Mouse (Mus musculus) liver, embryonic 12.5 days (tissue): ENCODE measurements around the gene Camk2n2. TPM values are rescaled to one million over a fixed set of nuclear protein-coding genes. Genes with fewer than 3 reads are reported as not detected.

Experiments
- ATAC-seq: fragments of 200-750 bp; cut with Nextera tagmentation; 2 replicates; pipeline ENCODE4 v1.8.0; 2017; ENCODE audit warnings: moderate number of reproducible peaks, mild to moderate bottlenecking, moderate library complexity
- H3K27ac ChIP-seq: fragments of 300-500 bp; sonication (generic); 2 replicates; pipeline ENCODE4 v1.5.1; 2016; ENCODE audit warnings: mild to moderate bottlenecking
- H3K27me3 ChIP-seq: fragments of 300-500 bp; sonication (generic); replicated peaks from 2 replicates; pipeline ENCODE4 v1.6.1; 2016; ENCODE audit warnings: mild to moderate bottlenecking, moderate library complexity
- H3K36me3 ChIP-seq: fragments of 300-500 bp; sonication (generic); 2 replicates; pipeline ENCODE4 v1.6.1; 2016; ENCODE audit warnings: mild to moderate bottlenecking, moderate library complexity
- H3K4me1 ChIP-seq: fragments of 300-500 bp; sonication (generic); 2 replicates; pipeline ENCODE4 v1.6.1; 2016
- H3K4me2 ChIP-seq: fragments of 300-500 bp; sonication (generic); 2 replicates; pipeline ENCODE4 v1.6.1; 2016; ENCODE audit warnings: mild to moderate bottlenecking, moderate library complexity
- H3K4me3 ChIP-seq: fragments of 300-500 bp; sonication (generic); 2 replicates; pipeline ENCODE4 v1.5.1; 2016; ENCODE audit warnings: mild to moderate bottlenecking, moderate library complexity
- H3K9ac ChIP-seq: fragments of 300-500 bp; sonication (generic); 2 replicates; pipeline ENCODE4 v1.6.1; 2016; ENCODE audit warnings: mild to moderate bottlenecking, moderate library complexity
- H3K9me3 ChIP-seq: fragments of 300-500 bp; sonication (generic); replicated peaks from 2 replicates; pipeline ENCODE4 v1.6.1; 2016; ENCODE audit warnings: mild to moderate bottlenecking, moderate library complexity
- WGBS: fragments of 180-500 bp; shearing (Covaris S2); methylation state at CpG from one replicate; pipeline ENCODE4 v1.1.7; 2016; ENCODE audit not compliant: insufficient replicate concordance; 5-methylcytosine and 5-hydroxymethylcytosine counted together
- polyA plus RNA-seq: library from polyadenylated mRNA; unstranded; fragments of >200 nt; fragmentation: Nextera tagmentation; extraction: Ambion mirVana; gene quantifications from 2 replicates; pipeline ENCODE4 v1.2.1, GENCODE M21; 2016

Gene Camk2n2
- polyA plus RNA-seq, 1 experiment from 2014 or later: 0.61 TPM

- Histone ChIP-seq H3K27me3 (peaks cover 11% of the 10 kb centered on the region; the same call in 1 of the 2 replicates), H3K27ac (no peak overlapping the region), H3K9ac (no peak overlapping the region), H3K9me3 (no peaks in the 10 kb centered on the region), H3K36me3 (peaks cover 50% of the 10 kb centered on the region), H3K4me3 (no peak overlapping the region), H3K4me2 (no peak overlapping the region), H3K4me1 (peaks cover 7% of the 10 kb centered on the region)
- 80% methylated on average over 9 of the region's 9 CpGs for WGBS
- ATAC-seq: no peak; the same call in 1 of the 2 replicates
These were observed 16.4 kb downstream of the Camk2n2 start for GRCm38 (mm10) chr16:20604705-20605104.

GRCm38 (mm10) chr16:20600511-20600910 lies 20.6 kb downstream of the Camk2n2 start:
- WGBS: 68% methylated on average over 5 of the region's 5 CpGs

GRCm38 (mm10) chr16:20596687-20597441 lies 24.2 kb downstream of the Camk2n2 start:
- WGBS: 51% methylated on average over 7 of the region's 7 CpGs
- no peaks in the 10 kb centered on the region for H3K36me3 ChIP-seq
- ATAC-seq: no peak

More at GRCm38 (mm10) chr16:20600511-20600910, 20.6 kb downstream of the Camk2n2 start:
- H3K27me3 ChIP-seq: peaks cover 25% of the 10 kb centered on the region; the same call in 1 of the 2 replicates
- no peak overlapping the region for H3K4me2 ChIP-seq
- no peak overlapping the region for H3K9ac ChIP-seq
- H3K4me1 ChIP-seq: peaks cover 20% of the 10 kb centered on the region
- no peaks in the 10 kb centered on the region for H3K9me3 ChIP-seq
- no peak overlapping the region for H3K27ac ChIP-seq
- H3K4me3 ChIP-seq: no peak overlapping the region
- H3K36me3 ChIP-seq: peaks cover 18% of the 10 kb centered on the region
- ATAC-seq: no peak

GRCm38 (mm10) chr16:20595737-20596136 lies 25.4 kb downstream of the Camk2n2 start:
- H3K4me3 ChIP-seq: no peak overlapping the region
- H3K36me3 ChIP-seq: no peaks in the 10 kb centered on the region
- peaks cover 47% of the 10 kb centered on the region for H3K4me1 ChIP-seq
- no peaks in the 10 kb centered on the region for H3K9me3 ChIP-seq
- 48% methylated on average over 4 of the region's 4 CpGs for WGBS
- peak overlapping the region; percentile 59; the same call in 1 of the 2 replicates for H3K27ac ChIP-seq
- H3K9ac ChIP-seq: no peak overlapping the region
- peak overlapping the region; percentile 50 for H3K4me2 ChIP-seq
- peak; percentile 45 for ATAC-seq
- H3K27me3 ChIP-seq: peaks cover 57% of the 10 kb centered on the region

More at GRCm38 (mm10) chr16:20596687-20597441, 24.2 kb downstream of the Camk2n2 start:
- Histone ChIP-seq H3K27me3 (peaks cover 53% of the 10 kb centered on the region), H3K9ac (no peak overlapping the region), H3K4me2 (no peak overlapping the region), H3K4me1 (peaks cover 39% of the 10 kb centered on the region), H3K27ac (no peak overlapping the region), H3K9me3 (no peaks in the 10 kb centered on the region), H3K4me3 (no peak overlapping the region)

- Histone ChIP-seq H3K36me3 (no peaks in the 10 kb centered on the region), H3K4me3 (peak overlapping the region; percentile 4; the same call in 1 of the 2 replicates), H3K27ac (peak overlapping the region; percentile 59; the same call in 1 of the 2 replicates), H3K9ac (0 out of 2 replicates have a peak overlapping the region, but pooled peaks have one; percentile 24), H3K27me3 (peaks cover 60% of the 10 kb centered on the region), H3K4me2 (peak overlapping the region; percentile 50), H3K4me1 (peaks cover 52% of the 10 kb centered on the region), H3K9me3 (no peaks in the 10 kb centered on the region)
- 28% methylated on average over 7 of the region's 7 CpGs for WGBS
- ATAC-seq: peak; percentile 88
These were observed 25.9 kb downstream of the Camk2n2 start for GRCm38 (mm10) chr16:20595060-20595673.

- 5% methylated on average over 48 of the region's 48 CpGs for WGBS
- Histone ChIP-seq H3K4me1 (peaks cover 50% of the 10 kb centered on the region), H3K4me3 (peak overlapping the region; percentile 50), H3K9me3 (no peaks in the 10 kb centered on the region), H3K27ac (no peak overlapping the region), H3K4me2 (peak overlapping the region; percentile 76), H3K36me3 (no peaks in the 10 kb centered on the region), H3K9ac (no peak overlapping the region), H3K27me3 (peaks cover 82% of the 10 kb centered on the region)
- no peak for ATAC-seq
These were observed 29.9 kb downstream of the Camk2n2 start for GRCm38 (mm10) chr16:20591076-20591705.

- no peaks in the 10 kb centered on the region for H3K36me3 ChIP-seq
- peak overlapping the region; percentile 76 for H3K4me2 ChIP-seq
- 0 out of 2 replicates have a peak, but pooled peaks have one; percentile 8 for ATAC-seq
- peak overlapping the region; percentile 50 for H3K4me3 ChIP-seq
- peaks cover 45% of the 10 kb centered on the region for H3K4me1 ChIP-seq
- peaks cover 84% of the 10 kb centered on the region for H3K27me3 ChIP-seq
- WGBS: 4% methylated on average over 17 of the region's 17 CpGs
- H3K27ac ChIP-seq: no peak overlapping the region
- H3K9ac ChIP-seq: no peak overlapping the region
- H3K9me3 ChIP-seq: no peaks in the 10 kb centered on the region
These were observed 30.4 kb downstream of the Camk2n2 start for GRCm38 (mm10) chr16:20590680-20591038.

GRCm38 (mm10) chr16:20589939-20590679 lies 31.0 kb downstream of the Camk2n2 start:
- no peak for ATAC-seq
- H3K36me3 ChIP-seq: no peaks in the 10 kb centered on the region
- H3K4me3 ChIP-seq: peak overlapping the region; percentile 50
- H3K27me3 ChIP-seq: peaks cover 89% of the 10 kb centered on the region
- WGBS: under 1% methylated on average over 39 of the region's 39 CpGs
- H3K27ac ChIP-seq: no peak overlapping the region
- peaks cover 39% of the 10 kb centered on the region for H3K4me1 ChIP-seq
- H3K4me2 ChIP-seq: peak overlapping the region; percentile 76
- no peaks in the 10 kb centered on the region for H3K9me3 ChIP-seq
- H3K9ac ChIP-seq: peak overlapping the region; percentile 1; the same call in 1 of the 2 replicates

- Histone ChIP-seq H3K36me3 (no peaks in the 10 kb centered on the region), H3K4me3 (peak within 1 kb of the TSS; percentile 50), H3K27ac (no peak within 1 kb of the TSS), H3K4me2 (peak within 1 kb of the TSS; percentile 76), H3K9me3 (no peaks in the 10 kb centered on the region), H3K9ac (peak within 1 kb of the TSS; percentile 1; the same call in 1 of the 2 replicates), H3K27me3 (peaks cover 87% of the 10 kb centered on the region), H3K4me1 (peaks cover 33% of the 10 kb centered on the region)
- WGBS: 4% methylated on average over 24 of the region's 24 CpGs
- no peak for ATAC-seq
These were observed 31.6 kb downstream of the Camk2n2 start, which contains the start of gene Vwa5b2 for GRCm38 (mm10) chr16:20589366-20589938. TSS of gene Vwa5b2 (plus strand) at chr16:20589471.
